Mouse (Mus musculus) right cerebral cortex, postnatal 36 days (tissue): Measurements from ENCODE around the gene Tsku.

Source experiments
- DNase-seq, 2 experiments: peaks; one replicate each; pipeline ENCODE4 v3.0.0; 2022; ENCODE audit warnings: low spot score in 2 of 2, mixed read lengths in 1 of 2

Gene Tsku

DNA sequence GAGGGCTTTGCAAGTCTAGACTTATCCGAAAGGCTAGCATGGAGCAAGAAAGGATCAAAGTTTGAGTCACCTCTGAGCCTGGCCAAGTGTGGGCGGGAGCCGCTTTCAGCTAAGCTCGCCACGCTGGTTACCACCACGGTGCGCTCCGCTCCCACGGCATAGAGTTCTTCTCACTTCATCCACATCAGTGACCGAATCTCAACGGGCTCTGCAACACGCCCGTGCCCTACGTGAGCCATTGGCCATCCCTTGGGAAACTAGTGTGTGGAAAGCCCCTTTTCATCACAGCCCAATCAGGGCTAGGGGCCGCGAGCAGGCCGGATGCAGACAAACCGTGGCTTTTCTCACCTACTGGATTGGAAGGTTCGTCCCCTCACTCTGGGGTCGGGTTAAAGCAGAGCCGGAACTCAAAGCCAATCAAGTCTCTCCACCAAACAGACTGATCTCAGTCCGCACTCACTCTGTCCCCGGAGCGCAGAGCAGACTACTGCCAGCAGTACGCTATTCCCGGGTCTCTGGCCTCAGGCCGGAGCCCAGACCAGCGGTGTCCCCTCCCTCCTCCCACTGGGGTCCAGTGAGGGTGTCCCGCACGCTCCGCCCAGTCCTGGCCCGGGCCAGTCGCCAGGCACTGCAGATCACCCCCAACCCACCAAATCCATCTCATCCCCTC lies 1.0 kb downstream of the Tsku start:
- DNase-seq = no peak

- DNase-seq = no peak
Measured at GRCm38 (mm10) chr7:98358016-98358415, 3.1 kb downstream of the Tsku start.

DNA sequence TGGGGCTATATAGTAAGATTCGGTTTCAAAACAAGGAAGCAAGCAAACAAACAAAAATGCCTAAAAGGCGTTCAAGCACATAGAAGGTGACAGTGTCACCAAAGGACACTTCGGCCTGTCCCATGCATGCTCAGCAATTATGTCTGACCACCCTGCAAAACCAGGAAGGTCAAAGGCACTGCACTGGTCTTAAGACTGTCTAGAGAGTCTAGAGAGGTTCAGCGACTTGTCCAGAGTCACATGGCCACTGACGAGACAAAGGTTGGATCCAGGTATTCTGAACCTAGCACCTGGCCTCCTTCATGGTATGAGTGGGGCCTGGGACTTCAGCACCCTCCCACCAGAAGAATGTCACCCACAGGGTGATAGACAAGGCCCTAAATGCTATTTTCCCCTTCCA lies 3.8 kb downstream of the Tsku start:
- DNase-seq = no peak

DNA sequence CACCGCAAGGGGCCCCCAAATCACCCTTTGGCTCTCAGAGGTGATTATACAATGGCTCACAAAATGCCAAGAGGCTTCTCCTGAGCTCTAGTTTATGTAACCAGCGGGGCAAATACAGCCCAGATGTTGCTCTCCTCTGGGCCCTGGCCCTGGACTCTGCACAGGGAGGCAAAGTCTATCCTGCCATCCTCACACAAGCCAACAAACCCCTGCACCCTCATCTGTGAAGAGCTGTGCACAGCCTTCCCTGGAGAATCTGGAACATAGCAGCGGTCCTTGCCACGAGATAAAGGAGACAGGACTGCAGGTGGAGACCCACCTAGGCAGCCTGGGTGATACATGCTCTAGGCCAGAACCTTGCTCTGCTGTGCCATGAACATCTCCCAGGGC lies 6.2 kb downstream of the Tsku start:
- no peak for DNase-seq

GRCm38 (mm10) chr7:98354160-98354920 lies 6.8 kb downstream of the Tsku start:
- no peak for DNase-seq

GRCm38 (mm10) chr7:98353616-98354015 lies 7.5 kb downstream of the Tsku start:
- DNase-seq = no peak

DNA sequence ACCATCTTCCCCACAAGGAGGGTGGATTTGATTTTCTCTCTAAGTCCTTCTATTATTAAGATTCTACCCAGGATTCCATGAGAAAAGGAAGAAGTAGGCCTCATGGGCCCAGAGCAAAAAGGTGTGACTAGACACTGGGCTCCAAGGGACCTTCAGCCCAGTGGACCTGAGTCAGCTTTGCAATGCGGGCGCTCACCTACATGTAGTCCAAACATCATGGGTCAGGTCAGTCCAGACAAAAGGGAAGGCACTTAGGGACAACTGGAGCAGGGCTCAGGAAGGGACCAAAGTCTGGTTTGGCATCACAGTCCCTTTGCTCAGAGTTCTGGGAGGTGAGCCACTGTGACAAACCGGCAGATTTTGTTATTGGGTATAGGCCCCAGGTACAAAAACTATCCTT lies 9.6 kb downstream of the Tsku start:
- no peak for DNase-seq

GRCm38 (mm10) chr7:98349821-98350220 lies 11.3 kb downstream of the Tsku start:
- no peak for DNase-seq

GRCm38 (mm10) chr7:98349096-98349495 lies 12.0 kb downstream of the Tsku start:
- peak; percentile 53 to 70 for DNase-seq

DNA sequence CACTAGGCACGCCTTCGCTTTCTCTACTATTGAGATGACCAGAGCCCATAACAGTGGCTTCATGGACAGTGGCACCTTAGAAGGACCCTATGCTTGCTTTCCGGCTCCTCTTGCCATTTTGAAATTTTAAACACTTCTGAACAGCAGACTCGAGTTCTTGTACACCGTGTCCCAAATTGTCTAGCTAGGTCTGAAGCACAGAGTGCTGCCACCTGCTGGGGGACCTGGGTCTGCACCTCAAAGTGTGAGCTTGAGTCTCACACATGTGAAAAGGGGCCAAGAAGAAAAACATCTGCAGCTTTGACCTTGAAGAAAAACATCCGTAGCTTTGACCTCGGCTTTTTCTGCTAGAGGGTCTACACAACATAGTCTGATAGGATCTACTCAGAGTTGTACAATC lies 13.1 kb downstream of the Tsku start:
- peak in 1 of 2 experiments; percentile 39 for DNase-seq

DNA sequence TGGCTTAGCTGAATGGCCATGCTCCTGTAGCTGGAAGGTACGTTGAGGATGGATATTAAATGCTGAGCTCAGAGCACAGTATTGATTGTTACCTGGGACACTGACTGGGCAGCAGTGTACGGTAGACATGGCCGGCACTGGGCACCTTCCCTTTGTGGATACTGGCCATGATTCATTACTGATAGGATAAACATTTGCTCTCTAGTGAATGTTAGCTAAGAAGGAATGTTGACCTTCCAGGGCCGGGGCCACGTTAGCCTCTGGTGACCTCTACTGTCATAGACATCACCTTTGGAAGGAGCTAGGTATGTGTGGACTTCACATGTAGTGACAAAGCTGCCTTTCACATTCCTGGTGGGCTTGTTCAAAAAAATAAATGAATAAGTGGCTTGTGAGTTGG lies 13.7 kb downstream of the Tsku start:
- DNase-seq = no peak

DNA sequence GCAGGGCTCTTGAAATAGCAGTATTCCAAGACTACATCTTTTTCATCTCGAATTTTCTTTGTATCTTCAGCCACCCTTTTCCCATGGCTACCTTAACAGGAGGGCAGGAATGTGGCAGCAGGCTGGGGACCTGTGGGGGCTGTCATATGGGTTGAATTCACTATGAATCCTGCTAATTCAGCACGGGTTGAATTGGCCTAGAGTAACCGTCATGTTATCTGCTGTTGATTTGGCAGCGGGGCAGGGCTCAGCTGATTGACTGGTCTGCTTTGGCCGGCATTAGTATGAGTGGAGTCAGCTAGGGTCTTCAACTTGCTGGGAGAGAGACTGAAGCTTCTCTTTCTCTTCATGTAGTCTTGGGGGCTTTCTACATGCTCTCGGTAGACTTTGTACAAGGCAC lies 16.1 kb downstream of the Tsku start:
- DNase-seq = no peak

DNA sequence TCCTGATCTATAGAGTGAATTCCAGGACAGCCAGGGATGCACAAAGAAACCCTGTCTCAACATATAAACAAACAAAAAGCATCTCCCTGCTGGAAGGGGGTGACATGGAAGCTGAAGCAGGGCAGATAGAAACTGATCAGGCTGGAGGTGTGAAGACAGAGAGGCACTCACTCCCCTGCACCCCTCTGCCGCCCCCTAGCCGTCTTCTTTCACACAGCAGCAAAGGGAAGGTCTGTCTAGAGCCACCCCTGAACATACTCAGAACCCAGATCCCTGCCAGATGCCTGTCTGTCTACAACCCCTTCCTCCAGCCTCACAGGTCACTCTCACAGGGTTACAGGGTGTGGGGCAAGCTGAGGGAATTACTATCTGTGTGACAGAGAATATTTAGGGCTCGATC lies 16.8 kb downstream of the Tsku start:
- DNase-seq = no peak

DNA sequence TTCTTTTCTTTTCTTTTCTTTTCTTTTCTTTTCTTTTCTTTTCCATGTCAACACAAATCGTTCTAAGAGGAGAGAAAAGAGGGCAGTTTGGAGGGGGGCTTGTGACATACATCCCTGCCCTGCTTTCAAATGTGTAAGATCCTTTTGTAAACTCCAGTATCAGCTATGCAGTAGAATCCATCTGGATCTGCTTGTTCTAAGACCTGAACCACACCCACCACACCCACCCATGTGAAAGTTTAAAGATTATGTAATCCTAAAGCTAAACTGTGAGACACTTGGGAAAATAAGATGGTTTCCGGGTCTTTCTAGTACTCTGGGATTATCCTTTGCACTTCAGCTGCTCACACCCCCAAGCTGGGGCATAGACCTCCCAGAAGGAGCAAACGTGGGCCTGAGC lies 18.9 kb downstream of the Tsku start:
- DNase-seq = no peak

GRCm38 (mm10) chr7:98341475-98341874 lies 19.7 kb downstream of the Tsku start:
- peak; percentile 52 to 59 for DNase-seq

DNA sequence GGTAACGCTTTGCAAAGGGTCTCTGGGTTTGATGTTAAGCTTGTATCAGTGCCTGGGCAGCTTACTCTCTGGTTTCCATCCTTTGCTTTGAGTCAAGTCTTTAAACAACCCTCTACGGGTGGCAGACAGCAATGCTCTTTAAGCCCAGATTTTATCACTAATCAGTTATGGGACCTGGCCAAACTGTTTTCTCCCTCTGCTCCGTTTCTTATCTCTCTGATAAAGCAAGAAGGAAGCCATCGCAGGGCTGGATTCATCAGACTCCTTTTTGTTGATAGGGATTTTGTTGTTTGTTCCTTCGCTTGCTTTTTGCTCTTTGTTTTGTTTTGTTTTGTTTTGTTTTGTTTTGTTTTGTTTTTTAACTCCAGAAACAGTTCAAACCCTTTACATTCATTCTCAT lies 20.8 kb downstream of the Tsku start:
- no peak for DNase-seq

GRCm38 (mm10) chr7:98333987-98334386 lies 27.1 kb downstream of the Tsku start:
- DNase-seq = no peak

DNA sequence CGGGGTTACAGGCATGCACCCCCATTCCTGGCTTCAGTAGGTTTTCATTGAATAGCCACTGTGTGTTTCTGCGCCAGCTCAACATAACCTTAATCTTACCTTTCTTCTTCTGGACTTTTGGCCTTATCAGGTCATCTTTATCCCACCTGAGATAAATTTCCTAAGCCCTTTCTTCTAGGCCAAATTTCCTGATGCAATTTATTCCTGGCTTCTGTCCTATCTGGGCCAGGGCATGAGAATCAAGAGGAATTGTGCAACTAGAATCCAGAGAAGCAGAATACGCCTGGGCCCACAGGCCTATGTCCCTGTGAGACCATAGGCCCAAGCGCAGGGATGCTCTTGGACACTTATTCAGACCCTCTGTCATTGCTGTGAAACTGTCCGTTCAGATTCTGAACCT lies 27.6 kb downstream of the Tsku start:
- no peak for DNase-seq

DNA sequence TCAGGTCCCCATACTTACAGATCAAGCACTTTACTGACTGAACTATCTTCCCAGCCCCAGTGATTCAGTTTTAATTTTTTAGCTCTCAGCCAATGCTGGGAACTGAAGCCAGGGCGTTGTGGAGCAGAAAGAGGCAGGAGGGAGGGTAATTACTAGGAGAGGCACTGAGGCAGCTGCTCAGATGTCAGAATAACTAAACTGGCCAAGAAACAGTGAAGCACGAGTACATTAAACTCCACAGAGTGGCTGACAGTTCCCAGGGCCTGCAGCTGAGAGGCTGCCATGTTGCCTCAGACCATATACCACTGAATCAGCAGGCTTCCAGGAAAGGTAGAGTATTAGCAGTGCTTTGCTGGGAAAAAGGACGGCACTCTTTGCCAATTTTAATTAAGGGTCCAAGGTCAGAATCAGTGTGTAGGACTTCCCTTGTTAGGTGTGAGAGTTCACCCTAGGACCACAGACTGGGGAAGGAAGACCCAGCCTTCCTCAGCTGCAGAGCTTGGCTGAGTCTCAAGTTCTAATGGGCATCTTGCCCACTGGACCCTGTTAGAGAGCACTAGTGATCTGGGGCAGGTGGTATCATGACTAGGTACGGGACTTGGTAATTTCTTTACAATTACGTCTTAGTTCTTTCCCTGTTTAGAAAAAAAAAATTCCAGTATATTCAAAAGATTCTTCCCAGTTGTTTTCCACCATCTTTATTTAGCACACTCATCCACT lies 28.3 kb downstream of the Tsku start:
- no peak for DNase-seq

GRCm38 (mm10) chr7:98331932-98332331 lies 29.2 kb downstream of the Tsku start:
- DNase-seq = no peak

- DNase-seq = no peak
Measured at GRCm38 (mm10) chr7:98330375-98331002, 30.6 kb downstream of the Tsku start.

- DNase-seq = no peak
Measured at GRCm38 (mm10) chr7:98329651-98330374, 31.3 kb downstream of the Tsku start.
